Mouse (Mus musculus) embryonic facial prominence, embryonic 15.5 days (tissue): Measurements from ENCODE around the gene P2ry6. TPM values are rescaled to one million over a fixed set of nuclear protein-coding genes. Genes with fewer than 3 reads are reported as not detected.

ENCODE experiments used
- ATAC-seq: fragments of 200-750 bp; cut with Nextera tagmentation; 2 replicates; pipeline ENCODE4 v1.8.0; 2017; ENCODE audit warnings: low read depth, moderate TSS enrichment; ENCODE audit not compliant: insufficient number of reproducible peaks, low FRiP score, low TSS enrichment
- H3K27ac ChIP-seq: fragments of 300-500 bp; sonication (generic); replicated peaks from 2 replicates; pipeline ENCODE4 v1.5.1; 2015; ENCODE audit warnings: mild to moderate bottlenecking, inconsistent platforms
- H3K27me3 ChIP-seq: fragments of 300-500 bp; sonication (generic); 2 replicates; pipeline ENCODE4 v1.6.1; 2015; ENCODE audit warnings: inconsistent platforms
- H3K36me3 ChIP-seq: fragments of 300-500 bp; sonication (generic); 2 replicates; pipeline ENCODE4 v1.6.1; 2015; ENCODE audit warnings: mild to moderate bottlenecking, inconsistent platforms
- H3K4me1 ChIP-seq: fragments of 300-500 bp; sonication (generic); 2 replicates; pipeline ENCODE4 v1.6.1; 2015; ENCODE audit warnings: inconsistent platforms
- H3K4me2 ChIP-seq: fragments of 300-500 bp; sonication (generic); replicated peaks from 2 replicates; pipeline ENCODE4 v1.6.1; 2015; ENCODE audit warnings: mild to moderate bottlenecking, inconsistent platforms
- H3K4me3 ChIP-seq: fragments of 300-500 bp; sonication (generic); replicated peaks from 2 replicates; pipeline ENCODE4 v1.5.1; 2015; ENCODE audit warnings: mild to moderate bottlenecking, inconsistent platforms
- H3K9ac ChIP-seq: fragments of 300-500 bp; sonication (generic); 2 replicates; pipeline ENCODE4 v1.6.1; 2015; ENCODE audit warnings: inconsistent platforms
- H3K9me3 ChIP-seq: fragments of 300-500 bp; sonication (generic); replicated peaks from 2 replicates; pipeline ENCODE4 v1.6.1; 2016; ENCODE audit warnings: inconsistent platforms
- WGBS: fragments of 180-500 bp; shearing (Covaris S2); methylation state at CpG from one replicate; pipeline ENCODE4 v1.1.7; 2015; 5-methylcytosine and 5-hydroxymethylcytosine counted together
- polyA plus RNA-seq: library from polyadenylated mRNA; unstranded; fragments of >200 nt; fragmentation: Nextera tagmentation; extraction: Ambion mirVana; gene quantifications from 2 replicates; pipeline ENCODE4 v1.2.1, GENCODE M21; 2015

The P2ry6 gene
- polyA plus RNA-seq, 1 experiment from 2014 or later, result 8.6 TPM

DNA sequence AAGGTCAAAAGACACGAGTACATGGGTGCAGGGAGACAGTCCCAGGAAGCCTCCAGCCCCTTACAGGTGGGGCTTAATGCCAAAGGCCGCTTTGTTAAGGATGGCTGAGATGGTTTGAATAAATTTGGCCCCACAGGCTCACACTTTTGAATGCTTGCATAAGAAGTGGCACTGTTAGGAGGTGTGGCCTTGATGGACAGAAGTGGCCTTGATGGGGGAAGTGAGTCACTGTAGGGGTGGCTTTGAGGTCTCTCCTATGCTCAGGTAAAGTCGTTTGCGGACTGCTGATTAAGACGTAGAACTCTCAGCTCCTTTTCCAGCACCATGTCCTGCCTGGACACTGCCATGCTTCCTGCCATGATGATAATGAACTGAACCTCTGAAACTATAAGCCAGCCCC, 76.6 kb downstream of the P2ry6 start:
- Histone ChIP-seq H3K27me3 (no peaks in the 10 kb centered on the region), H3K4me3 (no peak overlapping the region), H3K4me1 (peaks cover 31% of the 10 kb centered on the region), H3K9me3 (no peaks in the 10 kb centered on the region), H3K36me3 (peaks cover 10% of the 10 kb centered on the region; the same call in 1 of the 2 replicates), H3K9ac (no peak overlapping the region), H3K4me2 (no peak overlapping the region), H3K27ac (no peak overlapping the region)
- WGBS, result 80% methylated on average over 5 of the region's 5 CpGs
- no peak for ATAC-seq

DNA sequence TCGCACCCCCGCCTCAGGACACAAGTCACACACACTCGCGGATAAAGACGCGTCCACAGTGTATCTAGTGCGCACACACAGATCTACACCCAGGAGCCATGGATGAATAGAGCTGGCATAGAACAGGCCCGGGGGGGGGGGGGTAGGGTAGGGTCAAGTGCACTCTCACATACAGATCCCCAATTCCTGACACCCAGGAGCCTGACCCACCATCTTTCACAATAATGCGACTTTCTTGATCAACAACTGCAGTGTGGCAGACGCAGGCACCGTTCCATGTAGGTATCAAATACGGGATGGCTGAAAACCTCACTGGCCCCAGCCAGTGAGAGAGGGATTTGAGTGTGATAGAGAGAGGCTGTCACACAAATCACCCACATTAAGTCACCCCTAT, 79.6 kb downstream of the P2ry6 start:
- Histone ChIP-seq H3K4me1 (peaks cover 38% of the 10 kb centered on the region), H3K4me3 (peak overlapping the region; percentile 51), H3K4me2 (peak overlapping the region; percentile 80), H3K9me3 (no peaks in the 10 kb centered on the region), H3K27ac (no peak overlapping the region), H3K27me3 (no peaks in the 10 kb centered on the region), H3K9ac (peak overlapping the region; percentile 56; the same call in 1 of the 2 replicates), H3K36me3 (peaks cover 17% of the 10 kb centered on the region)
- WGBS, result 2% methylated on average over 11 of the region's 12 CpGs
- ATAC-seq, result no peak

DNA sequence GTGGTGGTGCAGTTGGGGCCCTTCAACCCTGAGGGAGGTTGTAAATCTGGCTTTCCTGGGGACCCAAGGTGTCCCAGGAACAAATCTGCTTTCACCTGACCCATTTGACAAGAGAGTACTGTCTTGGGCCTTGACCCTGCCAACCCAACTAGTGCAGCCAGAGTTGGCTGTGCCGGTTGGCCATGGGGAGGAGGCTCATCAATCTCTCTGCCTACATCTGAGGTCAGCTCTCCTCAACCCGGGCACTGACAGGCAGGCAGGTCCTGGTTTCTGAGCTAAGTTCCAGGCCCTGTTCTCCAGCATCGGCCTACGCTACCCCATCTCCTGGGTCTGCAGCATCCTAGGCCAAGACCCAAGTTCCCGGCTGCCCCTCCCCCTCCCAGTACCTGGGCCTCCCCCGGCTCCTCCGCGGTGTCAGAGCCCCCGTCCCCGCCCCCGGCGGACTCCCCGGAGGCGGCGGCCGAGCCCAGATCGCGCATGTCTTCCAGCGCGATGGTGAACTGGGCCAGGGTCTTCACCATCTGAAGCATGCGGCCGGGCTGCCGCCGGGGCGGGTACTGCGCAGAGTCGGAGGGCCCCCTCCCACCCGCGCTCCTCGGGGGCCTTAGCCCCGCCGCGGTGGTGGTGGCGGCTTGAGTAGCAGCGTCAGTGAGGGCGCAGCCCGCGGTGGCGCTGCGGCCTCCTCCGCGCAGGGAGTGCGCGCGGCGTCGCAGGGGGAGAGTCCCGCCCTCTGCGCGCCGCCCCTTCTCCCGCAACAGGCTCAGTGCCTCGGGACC, 80.2 kb downstream of the P2ry6 start:
- 4% methylated on average over 49 of the region's 53 CpGs for WGBS
- Histone ChIP-seq H3K4me1 (peaks cover 38% of the 10 kb centered on the region), H3K27ac (no peak overlapping the region), H3K9ac (peak overlapping the region; percentile 56), H3K9me3 (no peaks in the 10 kb centered on the region), H3K36me3 (peaks cover 23% of the 10 kb centered on the region), H3K4me3 (peak overlapping the region; percentile 51), H3K27me3 (no peaks in the 10 kb centered on the region), H3K4me2 (peak overlapping the region; percentile 80)
- ATAC-seq, result peak; percentile 69

DNA sequence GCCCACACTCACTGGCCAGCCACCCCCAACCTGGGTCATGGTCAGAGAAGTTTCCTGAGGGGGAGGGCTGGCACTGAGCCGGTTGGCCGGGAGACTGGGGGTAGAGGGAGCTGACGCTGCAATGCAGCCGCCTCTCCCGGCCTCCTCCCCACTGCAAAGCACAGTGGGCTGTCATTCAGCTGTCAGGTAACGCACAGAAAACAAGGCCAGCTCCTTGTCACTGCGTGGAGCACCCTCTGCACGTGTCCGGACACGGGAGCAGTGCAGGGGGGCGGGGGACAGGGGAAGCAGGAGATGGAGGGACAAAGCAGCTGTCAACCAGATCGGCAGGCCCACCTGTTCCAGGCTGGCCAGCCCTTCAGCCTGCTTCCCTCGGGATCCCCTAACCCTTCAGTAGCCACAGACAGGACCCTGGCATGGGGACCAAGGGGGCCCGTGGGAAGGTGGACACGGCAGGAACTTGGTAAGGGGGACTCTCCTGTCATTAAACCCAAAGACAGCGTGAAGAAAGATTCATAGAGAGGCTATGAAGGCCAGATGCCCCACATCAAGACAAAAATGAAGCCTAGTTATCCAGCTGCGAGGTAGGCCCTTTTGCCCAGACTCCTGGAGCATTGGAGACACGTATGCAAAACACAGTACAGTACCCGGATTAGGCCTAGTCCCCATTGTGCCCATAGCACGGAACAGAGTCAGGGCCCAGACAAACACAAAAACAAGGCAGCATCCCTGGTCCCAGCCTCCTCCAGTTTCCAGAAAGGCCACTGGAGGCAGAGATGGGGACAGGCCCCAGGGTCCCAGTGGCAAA, 81.0 kb downstream of the P2ry6 start:
- no peaks in the 10 kb centered on the region for H3K9me3 ChIP-seq
- no peak overlapping the region for H3K4me3 ChIP-seq
- peak overlapping the region; percentile 80; the same call in 1 of the 2 replicates for H3K4me2 ChIP-seq
- WGBS, result 51% methylated on average over 20 of the region's 20 CpGs
- peak overlapping the region; percentile 29; the same call in 1 of the 2 replicates for H3K27ac ChIP-seq
- ATAC-seq, result 0 out of 2 replicates have a peak, but pooled peaks have one; percentile 25
- H3K36me3 ChIP-seq, result peaks cover 31% of the 10 kb centered on the region
- no peaks in the 10 kb centered on the region for H3K27me3 ChIP-seq
- no peak overlapping the region for H3K9ac ChIP-seq
- peaks cover 38% of the 10 kb centered on the region for H3K4me1 ChIP-seq

Other genes starting within 250 kb of the P2ry6 start
- gene Relt, start 111.2 kb downstream of the P2ry6 start, polyA plus RNA-seq, result 3.5 and 4.2 TPM in 2 replicates
- 8.7 and 10.5 TPM in 2 replicates for gene Arhgef17, start 42.5 kb downstream of the P2ry6 start, polyA plus RNA-seq
- gene P2ry2, start 38.2 kb upstream of the P2ry6 start, polyA plus RNA-seq, result 2.5 and 3.6 TPM in 2 replicates
- 19.6 and 21.9 TPM in 2 replicates for gene Fchsd2, start 118.2 kb upstream of the P2ry6 start, polyA plus RNA-seq